Mouse (Mus musculus) lung, postnatal 0 days (tissue): Measurements from ENCODE around the gene Sytl2.

Experiments used
- CTCF ChIP-seq: IDR thresholded peaks from 2 replicates; pipeline ENCODE4 v1.5.1; 2016; ENCODE audit warnings: antibody characterized with exemption, mild to moderate bottlenecking
- EP300 ChIP-seq: IDR thresholded peaks from 2 replicates; pipeline ENCODE4 v1.6.1; 2016; ENCODE audit warnings: antibody characterized with exemption, mild to moderate bottlenecking, control low read depth

DNA sequence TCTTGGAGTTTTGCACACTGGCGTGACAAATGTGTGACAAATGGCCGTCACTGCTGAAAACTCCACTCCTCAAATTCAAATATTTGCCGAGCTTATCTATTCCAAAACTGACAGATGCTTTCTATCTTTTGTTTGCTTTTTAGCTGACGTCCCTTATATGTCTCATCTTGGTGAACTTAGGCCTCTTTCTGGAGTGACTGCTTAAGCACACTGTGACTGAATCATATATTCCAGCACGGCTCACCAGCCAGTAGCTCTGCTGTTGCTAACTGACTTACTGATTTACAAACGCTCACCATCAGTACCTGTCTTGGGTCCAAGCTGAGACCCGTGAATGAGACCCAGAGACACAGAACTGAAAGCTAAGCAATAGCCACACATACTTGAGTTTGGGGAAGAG lies 17.3 kb upstream of the Sytl2 start:
- TF ChIP-seq CTCF (no peak), EP300 (no peak)
